Mouse (Mus musculus) lung, embryonic 14.5 days (tissue): ENCODE data around the gene Whrn. TPM values are rescaled to one million over a fixed set of nuclear protein-coding genes. Genes with fewer than 3 reads are reported as not detected.

Source experiments
- ATAC-seq: fragments of 200-750 bp; cut with Nextera tagmentation; 2 replicates; pipeline ENCODE4 v1.8.0; 2017; ENCODE audit warnings: mild to moderate bottlenecking, moderate TSS enrichment, moderate library complexity; ENCODE audit not compliant: insufficient read depth
- DNase-seq: peaks from one replicate; pipeline ENCODE4 v3.0.0-alpha.2; 2015
- H3K27ac ChIP-seq: fragments of 300-500 bp; sonication (generic); 2 replicates; pipeline ENCODE4 v1.5.1; 2014; ENCODE audit warnings: low read depth, mild to moderate bottlenecking, moderate library complexity
- H3K27me3 ChIP-seq: fragments of 300-500 bp; sonication (generic); 2 replicates; pipeline ENCODE4 v1.6.1; 2014; ENCODE audit warnings: low read length, control low read depth; ENCODE audit not compliant: insufficient read depth
- H3K36me3 ChIP-seq: fragments of 300-500 bp; sonication (generic); 2 replicates; pipeline ENCODE4 v1.6.1; 2014; ENCODE audit warnings: control low read depth; ENCODE audit not compliant: insufficient read depth
- H3K4me1 ChIP-seq: fragments of 300-500 bp; sonication (generic); 2 replicates; pipeline ENCODE4 v1.6.1; 2014; ENCODE audit warnings: antibody characterized with exemption, control low read depth; ENCODE audit not compliant: insufficient read depth
- H3K4me2 ChIP-seq: fragments of 300-500 bp; sonication (generic); 2 replicates; pipeline ENCODE4 v1.6.1; 2014; ENCODE audit warnings: mild to moderate bottlenecking
- H3K4me3 ChIP-seq: fragments of 300-500 bp; sonication (generic); 2 replicates; pipeline ENCODE4 v1.5.1; 2014; ENCODE audit warnings: low read depth, low read length
- H3K9ac ChIP-seq: fragments of 300-500 bp; sonication (generic); 2 replicates; pipeline ENCODE4 v1.6.1; 2014
- H3K9me3 ChIP-seq: fragments of 300-500 bp; sonication (generic); 2 replicates; pipeline ENCODE4 v1.6.1; 2016; ENCODE audit warnings: low read depth, low read length, control low read depth
- CTCF ChIP-seq: IDR thresholded peaks from 2 replicates; pipeline ENCODE4 v1.5.1; 2016; ENCODE audit warnings: antibody characterized with exemption, low read depth
- WGBS: fragments of 180-500 bp; shearing (Covaris S2); extraction: QIAGEN DNeasy Blood & Tissue Kit; methylation state at CpG from one replicate; pipeline ENCODE4 v1.1.7; 2014; 5-methylcytosine and 5-hydroxymethylcytosine counted together
- polyA plus RNA-seq: library from polyadenylated mRNA; unstranded; fragments of >200 nt; fragmentation: Nextera tagmentation; extraction: Ambion mirVana; gene quantifications from 2 replicates; pipeline ENCODE4 v1.2.1, GENCODE M21; 2014

Gene Whrn
- polyA plus RNA-seq, 1 experiment from 2014 or later: 4.5 TPM

- Histone ChIP-seq H3K36me3 (no peaks in the 10 kb centered on the region), H3K4me3 (no peak overlapping the region), H3K4me1 (no peaks in the 10 kb centered on the region), H3K27me3 (no peaks in the 10 kb centered on the region), H3K9me3 (no peaks in the 10 kb centered on the region), H3K27ac (no peak overlapping the region), H3K4me2 (no peak overlapping the region), H3K9ac (no peak overlapping the region)
- 54% methylated on average over 4 of the region's 4 CpGs for WGBS
- DNase-seq (no peak), ATAC-seq (no peak)
- no peak for TF ChIP-seq CTCF
Observed at GRCm38 (mm10) chr4:63486523-63486922, 9.3 kb downstream of the Whrn start.

DNA sequence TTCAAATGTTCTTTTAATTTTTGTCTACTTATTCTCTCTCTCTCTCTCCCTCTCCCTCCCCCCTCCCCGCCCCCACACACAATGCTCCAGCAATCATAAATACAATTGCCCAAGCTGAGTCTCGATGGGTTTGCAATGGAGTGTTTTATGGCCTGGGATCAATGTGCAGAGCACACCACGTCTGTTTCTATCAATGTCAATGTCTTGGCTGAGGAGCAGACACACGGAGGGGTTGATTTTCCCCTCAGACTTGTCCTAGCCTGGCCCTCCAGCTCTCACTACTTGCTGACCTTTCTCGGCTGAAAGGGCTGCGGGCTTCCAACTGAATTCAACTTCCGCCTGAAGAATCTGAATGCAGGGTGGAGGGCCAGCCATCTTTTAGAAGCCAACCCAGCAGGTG is 12.1 kb downstream of the Whrn start:
- Histone ChIP-seq H3K27me3 (no peaks in the 10 kb centered on the region), H3K9ac (no peak overlapping the region), H3K27ac (no peak overlapping the region), H3K36me3 (no peaks in the 10 kb centered on the region), H3K4me3 (no peak overlapping the region), H3K9me3 (no peaks in the 10 kb centered on the region), H3K4me2 (no peak overlapping the region), H3K4me1 (no peaks in the 10 kb centered on the region)
- TF ChIP-seq CTCF: no peak
- no peak for ATAC-seq
- 63% methylated on average over 7 of the region's 7 CpGs for WGBS
- no peak for DNase-seq

- no peaks in the 10 kb centered on the region for H3K36me3 ChIP-seq
- H3K9me3 ChIP-seq: no peaks in the 10 kb centered on the region
- H3K4me1 ChIP-seq: peaks cover under 1% of the 10 kb centered on the region; the same call in 1 of the 2 replicates
- H3K4me3 ChIP-seq: no peak overlapping the region
- 44% methylated on average over 11 of the region's 11 CpGs for WGBS
- DNase-seq (no peak), ATAC-seq (no peak)
- no peaks in the 10 kb centered on the region for H3K27me3 ChIP-seq
- TF ChIP-seq CTCF: no peak
- no peak overlapping the region for H3K27ac ChIP-seq
- H3K9ac ChIP-seq: no peak overlapping the region
- no peak overlapping the region for H3K4me2 ChIP-seq
Observed at GRCm38 (mm10) chr4:63480845-63481167, 15.0 kb downstream of the Whrn start.

- no peak overlapping the region for H3K27ac ChIP-seq
- DNase-seq (peak; percentile 70), ATAC-seq (peak; percentile 28; the same call in 1 of the 2 replicates)
Observed at GRCm38 (mm10) chr4:63480098-63480844, 15.5 kb downstream of the Whrn start.

DNA sequence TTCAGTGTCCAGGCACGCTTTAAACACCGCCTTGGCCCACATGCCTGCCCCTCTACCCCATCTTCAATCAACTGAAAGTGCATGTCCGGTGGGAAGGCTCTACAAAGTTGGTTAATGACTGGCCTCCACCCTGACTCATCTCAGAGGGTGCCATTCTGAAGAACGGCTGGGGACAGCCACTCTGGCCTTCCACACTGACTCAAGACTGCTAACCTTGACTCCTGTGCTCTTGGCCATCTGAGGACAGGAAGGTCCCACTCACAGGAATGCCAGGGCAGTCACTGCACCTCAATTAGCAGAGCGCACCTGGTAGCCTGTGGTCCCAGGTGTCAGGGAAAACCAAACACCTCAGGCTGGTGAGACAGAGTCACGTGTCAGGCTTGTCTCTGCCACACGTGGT is 17.8 kb downstream of the Whrn start:
- no peaks in the 10 kb centered on the region for H3K9me3 ChIP-seq
- H3K4me2 ChIP-seq: no peak overlapping the region
- WGBS: 72% methylated on average over 7 of the region's 7 CpGs
- ATAC-seq (no peak), DNase-seq (no peak)
- H3K4me3 ChIP-seq: no peak overlapping the region
- H3K27ac ChIP-seq: no peak overlapping the region
- no peak for TF ChIP-seq CTCF
- no peak overlapping the region for H3K9ac ChIP-seq
- no peaks in the 10 kb centered on the region for H3K36me3 ChIP-seq
- H3K27me3 ChIP-seq: no peaks in the 10 kb centered on the region
- H3K4me1 ChIP-seq: peaks cover 3% of the 10 kb centered on the region; the same call in 1 of the 2 replicates

More at GRCm38 (mm10) chr4:63480098-63480844, 15.5 kb downstream of the Whrn start:
- Histone ChIP-seq H3K9ac (no peak overlapping the region), H3K27me3 (no peaks in the 10 kb centered on the region), H3K4me1 (peaks cover 3% of the 10 kb centered on the region; the same call in 1 of the 2 replicates), H3K4me3 (no peak overlapping the region), H3K36me3 (no peaks in the 10 kb centered on the region), H3K9me3 (no peaks in the 10 kb centered on the region), H3K4me2 (no peak overlapping the region)
- WGBS: 30% methylated on average over 11 of the region's 11 CpGs
- peak; percentile 88 for TF ChIP-seq CTCF

- DNase-seq (no peak), ATAC-seq (no peak)
- H3K27me3 ChIP-seq: no peaks in the 10 kb centered on the region
- TF ChIP-seq CTCF: no peak
- H3K27ac ChIP-seq: no peak overlapping the region
- peaks cover 3% of the 10 kb centered on the region; the same call in 1 of the 2 replicates for H3K4me1 ChIP-seq
- WGBS: 88% methylated on average over 6 of the region's 6 CpGs
- H3K4me2 ChIP-seq: no peak overlapping the region
- H3K36me3 ChIP-seq: no peaks in the 10 kb centered on the region
- H3K9ac ChIP-seq: no peak overlapping the region
- H3K9me3 ChIP-seq: no peaks in the 10 kb centered on the region
- no peak overlapping the region for H3K4me3 ChIP-seq
Observed at GRCm38 (mm10) chr4:63476891-63477290, 18.9 kb downstream of the Whrn start.

DNA sequence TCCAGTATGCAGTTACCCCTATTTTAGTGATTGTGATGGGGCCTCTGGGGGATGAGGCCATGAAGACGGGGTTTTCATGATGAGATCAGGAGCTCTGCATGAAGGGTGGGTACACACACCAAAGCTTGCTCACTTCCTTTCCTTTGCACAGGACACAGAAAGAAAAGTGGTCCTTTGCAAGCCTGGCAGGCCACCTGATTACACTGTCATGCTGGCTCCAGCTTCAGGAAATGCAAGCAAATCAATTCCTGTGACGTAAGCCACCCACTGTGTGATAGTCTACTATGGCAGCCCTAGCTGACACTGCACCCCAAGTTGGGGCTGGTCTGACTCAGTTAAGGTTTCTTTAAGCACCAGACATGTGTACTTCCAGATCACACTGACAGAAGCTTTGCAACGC is 20.6 kb downstream of the Whrn start:
- DNase-seq: no peak
- H3K4me3 ChIP-seq: no peak overlapping the region
- H3K9ac ChIP-seq: no peak overlapping the region
- H3K27ac ChIP-seq: no peak overlapping the region
- no peaks in the 10 kb centered on the region for H3K36me3 ChIP-seq
- no peaks in the 10 kb centered on the region for H3K9me3 ChIP-seq
- peaks cover 3% of the 10 kb centered on the region; the same call in 1 of the 2 replicates for H3K4me1 ChIP-seq
- TF ChIP-seq CTCF: no peak
- no peak overlapping the region for H3K4me2 ChIP-seq
- ATAC-seq: no peak
- H3K27me3 ChIP-seq: no peaks in the 10 kb centered on the region
- WGBS: 54% methylated on average over 3 of the region's 3 CpGs
